Mouse (Mus musculus) layer of hippocampus, adult 11-12 months (tissue): ENCODE measurements around the gene Mical3.
A peak's percentile ranks its signal among the peaks of the same experiment; 100 is the strongest.

Source experiments
- DNase-seq: peaks from one replicate; pipeline ENCODE4 v3.0.0; 2022; ENCODE audit warnings: low spot score

The Mical3 gene

GRCm38 (mm10) chr6:121011709-121012108 is 119.1 kb downstream of the Mical3 start:
- DNase-seq, result no peak

GRCm38 (mm10) chr6:121009651-121010050 is 121.1 kb downstream of the Mical3 start:
- no peak for DNase-seq

- no peak for DNase-seq
Observed at GRCm38 (mm10) chr6:121004959-121005358, 125.8 kb downstream of the Mical3 start.

- DNase-seq, result no peak
Observed at GRCm38 (mm10) chr6:121002952-121003351, 127.8 kb downstream of the Mical3 start.

- no peak for DNase-seq
Observed at GRCm38 (mm10) chr6:120999860-121000526, 130.8 kb downstream of the Mical3 start.

GRCm38 (mm10) chr6:120999087-120999486 is 131.7 kb downstream of the Mical3 start:
- no peak for DNase-seq

- no peak for DNase-seq
Observed at GRCm38 (mm10) chr6:120996607-120997006, 134.2 kb downstream of the Mical3 start.

- no peak for DNase-seq
Observed at GRCm38 (mm10) chr6:120995541-120995940, 135.3 kb downstream of the Mical3 start.

GRCm38 (mm10) chr6:120991857-120992256 is 138.9 kb downstream of the Mical3 start:
- no peak for DNase-seq

GRCm38 (mm10) chr6:120987571-120988084 is 143.2 kb downstream of the Mical3 start:
- DNase-seq, result peak; percentile 19

- no peak for DNase-seq
Observed at GRCm38 (mm10) chr6:120987164-120987563, 143.6 kb downstream of the Mical3 start.

- DNase-seq, result no peak
Observed at GRCm38 (mm10) chr6:120986172-120986571, 144.6 kb downstream of the Mical3 start.

GRCm38 (mm10) chr6:120982314-120982713 is 148.5 kb downstream of the Mical3 start:
- no peak for DNase-seq

- DNase-seq, result no peak
Observed at GRCm38 (mm10) chr6:120981537-120981936, 149.3 kb downstream of the Mical3 start.

GRCm38 (mm10) chr6:120978019-120978621 is 152.7 kb downstream of the Mical3 start:
- no peak for DNase-seq

GRCm38 (mm10) chr6:120976991-120977390 is 153.8 kb downstream of the Mical3 start:
- DNase-seq, result peak; percentile 22

- no peak for DNase-seq
Observed at GRCm38 (mm10) chr6:120976097-120976496, 154.7 kb downstream of the Mical3 start.

- peak; percentile 92 for DNase-seq
Observed at GRCm38 (mm10) chr6:120971797-120972590, 158.8 kb downstream of the Mical3 start.

GRCm38 (mm10) chr6:120970939-120971796 is 159.6 kb downstream of the Mical3 start:
- no peak for DNase-seq

- no peak for DNase-seq
Observed at GRCm38 (mm10) chr6:120965814-120966213, 165.0 kb downstream of the Mical3 start.

- DNase-seq, result no peak
Observed at GRCm38 (mm10) chr6:120964179-120964578, 166.6 kb downstream of the Mical3 start.
